Mouse (Mus musculus): ENCODE results near the gene Gm4922. TPM values are rescaled to one million over a fixed set of nuclear protein-coding genes. Genes with fewer than 3 reads are reported as not detected.

Gene Gm4922
- total RNA-seq (2015; ENCODE audit: low replicate concordance) = not detected in 2 replicates
- not detected in 2 replicates for total RNA-seq (2017; ENCODE audit: low replicate concordance)

DNA sequence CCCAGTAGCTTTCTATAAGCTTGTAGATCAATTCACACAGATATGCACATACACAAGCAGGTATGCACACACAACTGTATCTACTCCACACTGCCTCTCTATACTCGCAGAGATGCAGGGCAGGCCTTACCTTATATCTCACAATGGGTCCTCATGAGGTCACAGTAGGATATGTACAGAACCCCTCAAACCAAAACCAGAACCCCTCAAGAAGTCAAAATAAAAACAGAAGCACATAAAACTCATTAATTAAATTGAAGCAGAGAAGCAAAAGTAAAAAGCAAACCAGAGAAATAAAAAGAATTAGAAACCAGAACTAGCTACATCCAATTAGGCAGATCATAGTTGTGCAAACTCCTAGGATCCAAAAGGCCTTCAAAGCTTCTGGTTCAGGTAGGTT lies at the start of gene Gm4922:
TSS of gene Gm4922 (minus strand) at position 101 of the 400 bp plus-strand sequence.
- no peak for ATAC-seq (replicated peaks; ENCODE audit: low FRiP score, poor library complexity, severe bottlenecking)

DNA sequence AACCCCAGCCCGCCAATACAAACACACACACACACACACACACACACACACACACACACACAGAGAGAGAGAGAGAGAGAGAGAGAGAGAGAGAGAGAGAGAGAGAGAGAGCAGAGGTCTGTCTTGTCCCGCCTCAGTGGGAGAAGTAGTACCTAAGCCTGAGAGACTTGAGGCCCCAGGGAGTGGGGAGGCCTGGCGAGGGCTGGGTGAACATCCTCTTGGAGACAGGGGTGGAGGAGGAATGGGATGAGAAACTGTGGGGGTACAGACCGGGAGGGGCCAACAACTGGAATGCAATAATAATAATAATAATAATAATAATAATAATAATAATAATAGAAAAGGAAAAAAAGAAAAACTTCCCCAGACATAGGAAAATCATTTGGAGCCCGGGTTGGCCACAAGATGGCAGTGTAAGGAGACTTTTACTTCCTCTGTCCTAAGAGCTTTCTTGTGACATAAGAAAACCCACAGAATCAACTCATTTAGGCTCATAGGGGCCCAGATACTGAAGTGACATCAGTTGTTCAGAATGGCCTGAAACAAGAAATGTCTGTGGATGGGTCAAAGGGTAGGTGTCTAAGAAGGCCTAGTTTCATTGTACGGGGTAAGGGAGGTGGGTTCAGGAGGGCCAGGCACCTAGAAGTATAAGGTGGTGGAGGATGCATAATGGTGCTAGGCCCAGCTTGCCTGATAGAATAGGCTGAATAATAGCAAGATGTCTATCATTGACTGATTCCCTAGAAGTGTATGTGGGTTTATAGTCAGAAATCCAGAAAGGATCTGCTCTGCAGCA lies 49.3 kb upstream of the Gm4922 start:
- ATAC-seq (replicated peaks; ENCODE audit: low FRiP score, poor library complexity, severe bottlenecking) = no peak

DNA sequence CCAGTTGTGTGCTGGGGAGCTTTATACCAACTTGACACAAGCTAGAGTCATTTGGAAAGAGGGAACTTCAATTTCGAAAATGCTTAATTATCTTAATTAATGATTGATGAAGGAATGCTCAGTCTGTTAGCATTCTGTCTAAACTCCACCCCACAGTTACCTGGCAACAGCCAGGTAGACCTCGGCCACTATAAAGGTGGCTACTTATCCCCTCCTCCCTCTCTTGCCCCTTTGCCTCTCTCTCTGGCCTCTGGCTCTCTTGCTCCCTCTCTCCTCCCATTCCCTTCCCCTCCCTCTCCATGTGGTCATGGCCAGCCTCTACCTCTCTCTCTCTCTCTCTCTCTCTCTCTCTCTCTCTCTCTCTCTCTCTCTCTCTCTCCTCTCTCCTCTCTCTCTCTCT lies 47.8 kb upstream of the Gm4922 start:
- no peak for ATAC-seq (replicated peaks; ENCODE audit: low FRiP score, poor library complexity, severe bottlenecking)

DNA sequence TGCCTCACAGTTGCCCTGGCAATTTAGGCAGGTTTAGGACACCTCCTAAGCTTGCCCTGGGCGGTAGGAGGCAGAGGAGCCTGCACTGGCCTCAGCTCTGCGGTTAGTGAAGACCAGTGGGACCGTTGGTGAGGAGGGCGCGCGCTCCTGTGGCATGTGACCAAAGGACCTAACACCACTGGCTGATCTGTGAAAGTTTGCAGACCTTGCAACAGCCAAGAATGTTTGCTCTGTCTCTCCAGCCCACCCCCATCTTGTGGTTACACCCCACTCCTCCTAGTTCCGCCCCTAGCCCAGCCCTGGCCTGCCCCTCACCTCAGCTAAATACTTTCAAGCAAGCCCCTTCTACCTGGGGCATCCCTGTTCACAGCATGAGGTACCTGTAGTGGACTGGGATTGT lies 45.2 kb upstream of the Gm4922 start:
- no peak for ATAC-seq (replicated peaks; ENCODE audit: low FRiP score, poor library complexity, severe bottlenecking)

DNA sequence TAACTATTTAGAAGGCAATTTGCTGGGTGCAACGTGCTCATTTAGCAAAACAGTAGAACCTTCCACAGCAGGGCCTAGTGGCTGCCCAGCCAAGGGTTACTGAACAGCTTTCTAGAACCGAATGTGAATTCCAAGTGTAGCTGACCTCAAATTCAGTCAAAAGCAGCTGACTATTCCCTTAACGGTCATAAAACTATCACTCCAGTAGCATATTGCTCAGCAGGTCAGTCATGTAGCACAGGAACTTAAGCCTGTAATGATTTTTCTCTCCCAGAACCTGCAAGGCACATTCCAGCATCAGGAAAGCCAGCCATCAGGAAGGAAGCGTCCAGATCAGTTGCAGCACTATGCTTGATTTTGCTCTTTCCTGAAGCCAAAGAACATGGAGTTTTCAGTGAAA lies 43.8 kb upstream of the Gm4922 start:
- ATAC-seq (replicated peaks; ENCODE audit: low FRiP score, poor library complexity, severe bottlenecking) = no peak

DNA sequence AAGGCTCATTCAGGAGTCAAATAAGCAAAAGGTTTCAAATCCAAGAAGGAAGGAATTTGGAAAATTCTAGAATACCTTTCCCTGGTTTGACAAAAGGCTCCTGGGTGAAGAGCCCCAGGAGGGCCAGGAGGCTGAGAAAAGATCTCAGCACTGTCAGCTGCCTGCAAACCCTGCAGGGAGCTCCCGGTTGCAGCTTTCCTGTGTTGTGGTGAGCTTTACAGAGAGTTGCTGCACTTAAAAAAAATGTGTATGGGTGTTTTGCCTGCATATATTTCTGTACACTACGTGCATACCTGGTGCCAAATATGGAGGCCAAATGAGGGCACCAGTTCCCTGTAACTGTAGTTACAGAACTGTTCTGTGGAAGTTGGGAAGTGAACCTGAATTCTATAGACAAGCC lies 41.3 kb upstream of the Gm4922 start:
- no peak for ATAC-seq (replicated peaks; ENCODE audit: low FRiP score, poor library complexity, severe bottlenecking)

DNA sequence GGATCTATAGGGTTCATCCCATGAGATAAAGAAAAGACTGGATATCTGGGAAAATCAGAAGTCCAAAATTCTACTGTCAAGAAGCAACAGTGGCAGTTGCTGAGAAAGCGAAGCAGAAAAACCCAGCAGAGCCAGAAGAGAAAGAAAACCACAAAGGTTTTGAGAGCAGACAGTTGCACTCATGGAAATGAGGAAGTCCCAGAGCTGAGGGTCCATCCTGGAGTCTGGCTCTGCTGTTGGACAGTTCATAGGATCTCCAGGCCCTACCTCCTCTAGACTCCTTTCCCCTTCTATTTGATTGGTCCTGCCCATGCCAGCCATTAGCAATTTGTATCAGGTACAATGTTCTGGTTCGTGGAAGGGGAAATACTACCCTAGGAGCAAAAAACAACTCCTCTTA lies 39.5 kb upstream of the Gm4922 start:
- ATAC-seq (replicated peaks; ENCODE audit: low FRiP score, poor library complexity, severe bottlenecking) = no peak

DNA sequence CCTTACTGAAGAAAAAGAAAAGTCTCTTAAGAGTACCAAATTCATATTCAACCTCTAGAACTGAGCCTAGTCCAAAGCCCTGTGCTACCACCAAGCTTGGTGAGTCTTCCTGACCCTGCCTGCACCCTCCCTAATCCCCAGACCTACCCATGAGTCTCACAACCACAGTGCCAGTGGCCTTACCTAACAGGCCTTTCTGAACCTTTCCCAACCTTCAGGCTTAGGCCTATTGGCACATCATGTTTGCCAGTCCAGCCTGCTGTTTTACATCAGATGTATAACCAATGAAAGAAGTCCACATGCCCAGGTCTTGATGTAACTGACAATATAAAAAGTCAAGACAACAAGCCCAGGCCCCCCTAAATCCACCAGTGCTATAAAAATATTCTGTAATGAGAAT lies 38.5 kb upstream of the Gm4922 start:
- no peak for ATAC-seq (replicated peaks; ENCODE audit: low FRiP score, poor library complexity, severe bottlenecking)

DNA sequence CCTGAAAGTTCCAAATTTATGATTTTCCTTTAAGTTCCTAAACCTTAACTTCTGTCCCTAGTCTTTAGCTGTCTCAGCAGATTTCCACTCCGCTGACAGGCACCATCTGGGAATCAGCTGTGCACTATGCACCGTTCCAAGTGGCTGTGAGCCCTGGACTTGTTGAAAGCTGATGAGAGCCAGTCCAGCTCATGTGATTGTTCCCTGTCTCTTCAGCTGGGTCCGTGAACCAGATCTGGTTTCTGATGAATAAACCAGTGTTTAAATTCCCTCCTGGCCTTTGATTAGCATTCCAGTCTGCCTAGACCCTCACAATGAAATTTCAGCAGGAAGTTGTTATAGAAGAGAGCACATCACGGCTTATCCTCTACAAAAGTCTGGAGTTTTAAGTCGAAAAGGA lies 30.0 kb upstream of the Gm4922 start:
- ATAC-seq (replicated peaks; ENCODE audit: low FRiP score, poor library complexity, severe bottlenecking) = no peak

DNA sequence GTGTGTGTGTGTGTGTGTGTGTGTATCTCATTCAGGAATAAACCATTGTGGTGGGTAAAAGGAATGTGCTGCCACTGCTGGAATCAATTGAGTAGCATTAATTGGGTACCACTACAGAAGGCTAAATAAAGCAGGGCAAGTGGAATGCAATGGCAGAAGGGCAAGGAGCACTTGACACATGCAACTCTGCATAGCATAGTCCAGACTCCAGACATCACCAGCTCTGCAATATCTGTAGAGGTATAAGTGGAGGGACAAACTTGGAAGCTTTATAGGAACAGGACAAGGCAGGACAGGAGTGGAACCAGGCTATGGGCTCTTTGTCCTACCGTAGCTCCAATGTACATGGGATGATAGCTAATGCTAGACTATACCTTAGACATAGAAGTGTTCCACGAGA lies 25.2 kb upstream of the Gm4922 start:
- no peak for ATAC-seq (replicated peaks; ENCODE audit: low FRiP score, poor library complexity, severe bottlenecking)

DNA sequence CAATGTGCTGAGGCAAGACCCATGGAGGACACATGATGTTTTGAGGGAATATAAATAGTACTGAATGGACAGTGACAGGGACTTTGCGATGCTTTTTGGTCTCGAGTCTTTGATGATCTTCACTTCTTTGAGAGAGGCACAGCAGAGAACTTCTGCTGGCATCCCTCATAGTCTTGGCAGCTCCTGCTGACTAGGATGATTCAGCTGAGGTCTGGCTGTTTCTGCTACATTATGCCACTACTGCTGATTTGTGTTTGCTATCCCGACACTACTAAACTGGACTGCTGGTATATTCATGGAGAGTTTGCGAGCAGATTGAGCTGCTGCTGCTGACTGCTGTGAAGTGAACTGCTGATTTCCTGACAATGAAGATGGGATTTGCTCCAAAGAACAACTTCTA lies 3.5 kb upstream of the Gm4922 start:
- no peak for ATAC-seq (replicated peaks; ENCODE audit: low FRiP score, poor library complexity, severe bottlenecking)

DNA sequence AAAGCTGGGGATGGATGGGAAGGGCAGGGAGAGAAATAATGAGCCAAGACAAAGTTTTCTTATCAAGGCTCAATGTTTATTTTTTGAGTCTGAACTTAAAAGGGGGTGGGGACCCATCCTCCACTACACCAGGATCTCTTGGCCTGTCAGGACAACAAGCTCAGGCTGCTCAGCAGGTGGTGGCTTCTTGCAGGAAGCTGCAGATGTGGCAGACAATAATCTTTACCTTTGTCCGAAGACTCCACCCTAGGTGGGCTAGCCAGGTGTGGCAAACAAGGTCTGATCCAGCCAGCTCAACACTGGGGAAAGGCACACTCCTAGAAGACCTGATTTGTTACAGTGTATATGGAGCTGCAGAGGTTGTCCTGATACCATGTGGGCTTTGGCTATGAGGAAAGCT lies 2.0 kb upstream of the Gm4922 start:
- no peak for ATAC-seq (replicated peaks; ENCODE audit: low FRiP score, poor library complexity, severe bottlenecking)

DNA sequence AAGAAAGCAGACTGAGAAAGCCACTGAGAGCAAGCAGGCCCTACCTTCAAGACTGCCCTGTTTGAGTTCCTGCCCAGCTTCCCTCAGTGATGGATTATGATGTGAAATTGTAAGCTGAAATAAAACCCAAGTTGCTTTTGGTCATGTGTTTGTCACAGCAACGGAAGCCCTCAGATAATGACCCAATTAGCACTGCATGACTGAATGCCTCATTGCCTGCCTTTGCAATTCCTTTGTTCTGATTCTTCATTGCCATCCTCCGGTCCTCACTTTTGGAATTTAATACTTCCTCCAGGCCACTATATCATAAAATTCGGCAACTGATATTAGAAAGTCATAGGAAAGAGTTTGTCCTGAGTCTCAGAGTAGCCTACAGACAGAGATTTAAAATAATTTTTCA lies 9.0 kb downstream of the Gm4922 start:
- no peak for ATAC-seq (replicated peaks; ENCODE audit: low FRiP score, poor library complexity, severe bottlenecking)

DNA sequence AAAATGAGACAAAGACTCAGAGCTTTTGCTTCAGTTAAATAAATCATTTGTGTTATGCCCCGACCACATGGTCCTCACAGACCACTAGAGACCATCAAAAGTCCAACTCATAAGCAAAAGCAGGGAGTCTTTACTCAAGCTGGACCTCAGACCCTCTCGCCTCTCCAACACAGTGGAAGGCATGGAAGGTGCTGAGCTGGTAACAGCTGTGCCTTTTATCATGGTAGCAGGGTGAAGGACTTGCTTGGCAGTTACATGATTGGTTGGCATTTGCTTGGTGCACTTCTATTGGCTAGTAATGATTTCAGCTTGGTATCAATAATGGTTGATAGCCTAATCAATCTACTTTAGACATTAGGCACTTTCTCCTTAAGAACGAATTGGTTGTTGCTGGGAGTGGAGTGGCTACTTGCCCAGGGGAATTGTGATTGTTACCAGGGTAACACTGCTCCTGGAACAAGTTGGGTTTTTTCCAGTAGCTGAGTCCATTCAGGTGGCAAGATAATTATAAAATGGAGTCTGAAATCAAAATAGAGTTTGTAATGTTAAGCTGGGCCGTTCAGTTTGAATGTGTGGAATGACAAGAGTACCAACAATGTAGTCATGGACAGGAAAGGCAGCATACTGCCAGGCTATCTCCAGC lies 13.9 kb downstream of the Gm4922 start:
- ATAC-seq (replicated peaks; ENCODE audit: low FRiP score, poor library complexity, severe bottlenecking) = no peak

DNA sequence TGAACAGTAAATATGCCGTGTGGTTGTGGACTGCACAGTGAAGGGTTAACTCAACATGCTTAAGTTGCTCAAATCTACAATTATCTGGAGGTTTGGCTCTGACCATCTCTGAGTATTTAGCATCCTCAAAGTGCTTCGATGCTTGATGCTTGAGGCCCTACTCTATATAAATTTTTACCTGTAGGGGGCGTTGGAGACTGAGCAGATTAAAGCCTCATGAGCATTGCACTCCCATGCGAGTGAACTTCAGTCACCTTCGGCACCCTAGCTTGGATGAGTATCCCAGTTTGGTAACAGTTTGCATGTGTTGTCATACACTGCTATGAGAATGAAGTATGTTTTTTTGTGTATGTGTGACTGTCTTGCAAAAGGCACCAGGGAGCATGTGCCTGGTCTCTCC lies 16.7 kb downstream of the Gm4922 start:
- no peak for ATAC-seq (replicated peaks; ENCODE audit: low FRiP score, poor library complexity, severe bottlenecking)

DNA sequence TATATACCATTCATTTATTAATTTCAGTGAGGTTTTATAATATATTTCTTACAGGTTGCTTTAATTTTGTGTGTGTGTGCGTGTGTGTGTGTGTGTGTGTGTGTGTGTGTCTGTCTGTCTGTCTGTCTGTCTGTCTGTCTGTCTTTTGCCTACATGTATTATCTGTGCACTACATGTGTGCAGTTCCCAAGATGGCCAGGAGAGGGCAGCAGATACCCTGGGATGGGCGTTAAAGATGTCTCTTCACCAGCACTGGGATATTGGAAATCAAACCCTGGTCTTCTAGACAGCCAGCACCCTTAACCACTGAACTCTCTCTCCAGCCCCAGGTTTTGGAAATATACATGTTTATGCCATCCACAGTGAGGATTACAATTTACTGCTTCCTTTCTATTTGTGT lies 26.4 kb downstream of the Gm4922 start:
- no peak for ATAC-seq (replicated peaks; ENCODE audit: low FRiP score, poor library complexity, severe bottlenecking)

DNA sequence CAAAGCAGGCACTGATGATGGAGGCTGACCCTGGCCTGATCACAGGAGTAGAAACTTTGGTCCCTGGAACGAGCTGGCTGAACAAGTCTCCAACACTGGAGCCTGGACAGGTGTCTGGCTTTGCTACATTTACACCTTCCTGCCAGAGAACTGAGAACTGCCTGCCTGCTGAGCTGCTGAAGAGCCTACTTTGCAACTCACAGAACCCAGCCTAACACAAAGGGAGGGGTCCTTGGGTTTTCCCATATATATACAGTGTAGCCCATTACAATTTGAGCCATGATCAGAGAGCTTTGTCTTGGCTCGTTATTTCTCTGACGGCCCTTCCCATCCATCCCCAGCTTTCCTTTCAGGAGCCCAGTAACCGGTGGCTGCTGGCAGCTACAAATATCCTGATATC lies 36.5 kb downstream of the Gm4922 start:
- ATAC-seq (replicated peaks; ENCODE audit: low FRiP score, poor library complexity, severe bottlenecking) = no peak

DNA sequence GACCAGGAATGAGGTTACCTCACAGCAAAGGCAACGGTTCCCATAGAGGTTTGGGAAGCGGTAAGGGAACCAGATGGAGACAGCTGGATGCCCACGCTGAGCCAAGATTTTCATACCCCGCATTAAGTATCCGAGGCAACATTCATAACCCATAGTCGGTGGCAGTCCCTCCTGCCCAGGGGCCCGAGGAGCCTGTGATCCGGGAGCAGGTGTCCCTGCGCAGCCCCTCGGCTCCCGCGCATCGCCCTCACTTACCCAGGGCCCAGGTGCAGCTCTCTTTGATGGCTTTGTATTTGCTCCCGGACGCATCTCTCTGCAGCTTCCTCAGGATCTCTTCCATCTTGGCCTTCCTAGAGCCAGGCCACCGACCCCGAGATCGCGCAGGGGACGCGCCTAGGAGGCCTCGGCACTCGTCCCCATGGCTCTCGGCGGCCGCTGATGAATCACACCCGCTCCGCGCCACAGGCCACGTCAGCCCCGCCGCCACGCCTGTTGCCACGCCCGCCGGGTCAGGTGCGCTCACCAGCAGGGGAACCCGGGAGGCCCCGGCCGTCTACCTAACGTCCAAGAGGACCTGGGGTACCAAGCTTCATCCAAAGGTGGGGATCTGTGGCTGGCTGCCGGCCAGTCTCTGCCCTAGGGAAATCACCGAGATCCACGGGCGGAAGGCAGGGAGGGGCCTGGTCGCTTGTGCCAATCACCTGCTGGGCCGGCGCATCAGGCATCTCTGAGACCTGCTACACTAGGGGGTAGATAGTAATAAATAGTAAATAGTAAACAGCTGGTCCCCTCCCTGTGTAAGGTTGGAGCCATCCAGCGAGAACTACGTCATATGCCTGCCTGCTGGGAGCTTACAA lies 43.1 kb downstream of the Gm4922 start, which contains the start of gene Arfgef3:
TSS of gene Arfgef3 (minus strand) at position 664 of the 857 bp plus-strand sequence.
- no peak for ATAC-seq (replicated peaks; ENCODE audit: low FRiP score, poor library complexity, severe bottlenecking)

DNA sequence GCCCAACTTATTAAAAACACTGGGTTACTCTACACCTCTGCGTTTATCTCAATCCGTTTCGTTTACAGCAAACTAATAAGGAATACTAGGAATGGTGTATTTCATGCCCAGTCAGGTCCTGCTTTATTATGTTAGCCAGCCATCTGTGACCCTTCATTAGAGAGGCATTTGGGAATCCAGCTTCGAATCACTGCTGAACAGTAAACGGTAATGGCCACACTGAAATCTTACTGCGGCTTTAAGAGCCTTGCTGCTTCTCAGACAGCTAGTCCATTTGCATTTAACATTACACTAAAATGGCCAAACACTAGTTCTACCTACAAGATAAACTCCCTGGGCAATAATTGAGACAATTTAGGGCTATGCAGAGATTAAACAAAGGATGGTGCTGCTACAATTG lies 44.5 kb downstream of the Gm4922 start:
- no peak for ATAC-seq (replicated peaks; ENCODE audit: low FRiP score, poor library complexity, severe bottlenecking)

DNA sequence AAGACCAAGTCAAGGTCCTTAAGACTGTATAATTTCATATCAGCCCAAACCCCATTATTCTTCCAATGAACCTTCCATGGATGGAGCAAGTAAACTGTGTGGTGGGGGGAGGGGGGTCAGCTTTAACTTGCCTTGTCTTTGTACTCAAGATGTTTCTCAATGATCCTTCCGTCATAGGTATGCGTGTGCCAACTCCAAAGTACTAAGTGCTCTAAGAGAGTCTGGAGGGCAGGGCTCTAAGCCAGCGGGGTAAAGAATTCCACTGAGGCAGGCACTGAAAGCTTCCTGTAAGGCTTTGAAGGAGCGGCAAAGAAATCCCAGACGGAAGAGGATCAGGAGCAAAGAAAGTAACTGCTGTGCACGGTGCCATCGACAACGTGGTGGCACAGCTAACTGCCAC lies 45.6 kb downstream of the Gm4922 start:
- no peak for ATAC-seq (replicated peaks; ENCODE audit: low FRiP score, poor library complexity, severe bottlenecking)

Measured in erythroblast, adult 5-6 weeks (primary cell).